Mouse (Mus musculus) granulocyte monocyte progenitor cell, adult 5-6 weeks (primary cell): ENCODE measurements at regions not wholly inside any gene's neighbourhood (a gene's known extent, or its start where the extent isn't known, plus 50 kb on each side); places are given as distances from the start of the nearest gene placed in this dataset.
"Not testable (repeated sequence)": the region's sequence is repeated elsewhere in the genome, so short reads cannot be mapped to it uniquely, and the experiment has no call there.

Experiments
- ATAC-seq: replicated peaks from 2 replicates; pipeline ENCODE4 v1.8.0; 2016; ENCODE audit warnings: mild to moderate bottlenecking, moderate TSS enrichment, inconsistent platforms; ENCODE audit not compliant: poor library complexity, severe bottlenecking

DNA sequence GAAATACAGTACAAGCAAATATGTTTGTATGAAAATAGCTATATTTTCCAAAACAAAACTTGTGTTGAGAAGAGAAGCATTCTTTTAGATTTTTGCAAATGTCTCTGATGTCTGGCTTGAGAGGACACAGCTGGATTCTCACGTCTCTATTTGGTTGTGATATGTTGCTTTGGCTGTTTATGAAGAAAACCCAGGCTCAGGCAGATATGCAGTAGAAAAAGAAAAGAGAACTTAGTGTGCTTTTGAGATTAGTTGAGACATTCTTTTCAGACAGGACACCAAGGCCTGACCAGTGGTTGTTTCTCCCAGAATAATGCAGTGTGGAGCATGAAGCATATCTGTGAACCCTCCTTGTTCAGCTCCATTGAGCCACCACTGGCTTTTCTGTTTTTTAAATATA is 178.8 kb upstream of the Mamld1 start:
- ATAC-seq, result no peak

DNA sequence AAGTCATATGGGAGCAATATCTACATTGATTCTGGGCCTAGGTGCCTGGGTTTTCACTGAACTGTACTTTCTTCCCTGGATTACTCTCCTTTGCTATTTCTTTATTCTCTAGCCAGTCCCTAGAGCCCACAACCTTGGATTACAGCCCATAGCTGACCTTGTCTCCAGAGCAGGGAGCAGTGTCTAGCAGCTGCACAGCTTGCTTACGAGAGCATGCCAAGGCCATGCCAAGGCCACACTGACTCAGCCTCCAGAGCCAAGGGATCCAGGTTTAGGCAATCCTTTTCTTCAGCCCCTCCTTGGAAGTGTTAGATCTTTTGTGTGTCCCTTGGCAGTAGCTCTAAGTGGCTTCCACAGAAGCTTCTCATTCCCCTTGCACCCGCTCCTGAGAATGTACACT is 168.7 kb upstream of the Mamld1 start:
- ATAC-seq, result no peak

DNA sequence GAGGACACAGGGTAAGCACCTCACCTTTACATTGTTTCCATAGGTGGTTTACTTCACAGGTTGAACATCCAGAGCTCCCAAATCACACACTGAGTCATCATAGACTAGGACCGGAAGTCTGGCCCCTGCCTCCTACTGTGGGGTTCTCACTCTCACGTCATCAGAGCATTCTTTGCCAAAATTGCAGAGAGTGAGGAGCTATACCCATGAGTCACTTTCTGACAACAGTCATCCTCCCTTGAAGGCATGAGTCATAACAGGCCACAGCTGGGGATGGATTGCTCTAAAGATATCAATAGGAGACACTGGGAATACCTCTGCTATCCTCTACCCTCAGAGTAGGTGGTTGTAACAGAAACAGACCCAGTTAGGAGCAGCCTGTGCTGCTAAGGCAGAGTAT is 166.6 kb upstream of the Mamld1 start:
- no peak for ATAC-seq

DNA sequence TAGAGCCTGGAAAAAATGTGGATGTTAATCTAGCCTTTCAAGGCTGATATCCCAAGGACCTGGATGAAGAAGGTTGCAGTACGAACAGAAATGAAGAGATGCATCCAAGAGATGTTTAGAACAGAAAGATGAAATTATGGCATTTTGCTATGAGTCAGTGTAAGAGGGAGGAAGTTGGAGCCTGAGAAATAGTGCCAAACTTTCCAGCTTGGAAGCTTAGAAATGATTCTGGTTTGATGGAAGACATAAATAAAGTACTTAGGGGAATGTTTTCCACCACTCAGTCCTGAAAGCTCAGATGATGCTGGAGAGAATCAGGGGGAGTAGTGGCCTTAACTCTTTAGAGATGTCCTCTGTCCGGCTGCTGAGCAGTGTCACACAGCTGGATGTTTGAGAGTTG is 155.5 kb upstream of the Mamld1 start:
- ATAC-seq, result no peak

DNA sequence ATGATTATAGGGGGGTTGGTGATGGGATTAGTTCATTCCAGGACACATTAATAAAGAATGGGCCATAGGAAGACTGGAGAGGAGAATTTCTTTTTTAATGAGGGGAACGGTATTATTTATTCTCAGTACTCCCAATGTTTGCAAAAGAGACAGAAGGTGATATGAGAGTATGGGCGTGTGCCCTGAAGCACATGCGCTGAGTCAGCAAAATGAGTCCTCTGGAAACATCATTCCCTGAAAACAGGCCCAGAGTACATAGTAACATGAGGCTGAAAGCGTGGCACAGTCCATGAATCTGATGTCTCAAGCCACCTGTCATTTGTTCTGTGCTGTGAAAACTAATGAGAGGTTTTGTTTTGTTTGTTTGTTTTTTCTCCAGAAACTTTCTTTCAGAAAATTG is 154.5 kb upstream of the Mamld1 start:
- no peak for ATAC-seq

DNA sequence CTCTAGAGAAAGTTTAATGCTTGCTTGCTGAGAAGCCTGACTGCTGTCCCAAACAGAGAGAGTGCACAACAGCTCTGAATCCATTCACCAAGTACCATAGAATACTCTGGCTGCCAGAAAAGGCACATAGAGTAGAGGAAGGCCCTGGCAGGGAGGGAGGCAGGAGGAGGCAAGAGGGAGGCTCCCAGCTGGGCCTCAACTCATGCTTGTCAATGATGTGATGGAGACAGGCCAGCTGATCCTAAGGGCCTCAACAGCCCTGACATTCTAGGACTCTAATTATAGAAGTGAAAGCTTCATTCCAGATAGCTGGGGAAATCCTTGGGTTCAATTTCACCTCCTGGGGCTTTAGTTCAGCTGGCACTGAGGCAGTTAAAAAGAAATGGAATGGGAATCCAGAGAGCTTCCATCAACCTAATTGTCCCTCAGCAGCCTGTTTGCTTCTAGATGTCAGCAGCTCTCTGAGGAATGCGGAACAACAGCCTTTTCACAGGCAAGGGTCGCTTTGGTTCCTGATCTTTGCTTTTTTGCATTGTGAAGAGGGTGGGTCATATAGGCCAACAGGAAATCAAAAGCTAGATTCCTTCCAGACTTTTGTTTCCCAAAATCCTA is 152.8 kb upstream of the Mamld1 start:
- no peak for ATAC-seq

DNA sequence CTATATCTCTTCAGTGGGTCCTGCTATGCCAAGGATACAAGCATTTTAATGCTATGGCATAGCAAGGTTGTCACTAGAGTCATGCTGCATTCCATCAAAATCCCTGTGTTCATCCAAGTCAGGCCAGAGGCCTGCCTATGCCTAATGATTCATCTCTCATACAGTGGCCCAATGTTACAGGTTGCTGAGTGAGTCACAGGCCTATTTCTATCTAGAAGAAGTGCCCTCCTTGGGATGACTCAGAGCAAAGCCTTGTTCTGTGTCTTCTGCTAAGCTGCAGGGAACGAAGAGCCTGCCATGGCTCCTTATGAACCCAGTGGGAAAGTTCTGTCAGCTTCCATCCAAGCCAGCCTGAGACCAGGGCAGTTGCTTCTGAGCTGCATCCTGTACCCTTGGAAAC is 151.2 kb upstream of the Mamld1 start:
- ATAC-seq, result not testable (repeated sequence)

DNA sequence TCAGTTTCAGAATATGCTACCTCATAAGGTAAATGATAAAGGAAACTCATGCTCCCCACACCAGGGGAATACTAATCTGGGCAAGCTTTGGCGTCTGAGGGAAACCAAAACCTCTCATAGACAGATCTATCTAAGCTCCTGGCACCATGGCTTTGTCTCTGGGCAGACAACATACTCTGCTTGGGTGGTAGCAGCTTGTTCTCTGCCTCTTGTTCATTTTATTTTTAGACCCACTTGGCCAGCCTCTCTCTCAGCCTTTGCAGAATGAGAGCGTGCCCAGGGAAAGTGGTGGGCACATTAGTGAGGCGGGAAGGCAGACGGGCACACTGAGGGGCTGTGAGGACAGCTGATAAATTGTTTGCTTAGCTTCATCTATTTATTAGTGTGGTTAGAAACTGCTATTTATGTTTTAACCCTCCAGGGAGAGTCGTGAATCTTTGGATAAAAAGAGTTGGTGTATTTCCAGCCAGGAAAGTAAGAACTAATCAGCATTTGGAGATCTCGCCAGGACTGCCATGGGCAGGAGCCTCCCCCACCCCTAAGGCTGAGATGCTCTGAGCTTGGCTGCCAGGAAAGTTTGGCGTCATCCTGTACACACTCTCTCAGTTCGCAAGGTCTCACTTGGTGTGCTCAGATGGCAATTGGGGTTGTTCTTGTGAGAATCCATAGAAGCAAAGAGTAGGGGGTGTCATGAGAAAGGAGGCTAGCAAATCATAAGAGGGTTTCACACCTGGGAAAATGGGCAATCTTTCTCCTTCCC is 150.2 kb upstream of the Mamld1 start:
- ATAC-seq, result no peak

DNA sequence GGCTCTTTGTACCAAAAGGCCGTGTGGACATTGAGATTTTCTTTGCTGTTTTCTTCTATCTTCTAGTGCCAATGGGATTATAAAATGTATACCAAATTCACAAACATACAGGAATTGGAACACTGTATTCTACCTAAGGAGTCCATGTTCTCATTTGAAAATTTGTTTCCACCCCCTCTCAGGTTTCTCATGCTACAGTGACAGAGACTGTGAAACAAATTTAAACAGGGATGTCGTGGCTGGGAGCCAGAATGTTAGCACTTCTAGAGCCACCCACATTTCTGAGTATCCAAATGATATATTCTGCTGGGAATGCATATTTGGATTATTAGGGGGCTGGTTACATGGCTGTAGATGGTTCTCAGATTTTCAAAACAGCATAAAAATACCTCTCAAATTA is 124.4 kb upstream of the Mamld1 start:
- ATAC-seq, result no peak

DNA sequence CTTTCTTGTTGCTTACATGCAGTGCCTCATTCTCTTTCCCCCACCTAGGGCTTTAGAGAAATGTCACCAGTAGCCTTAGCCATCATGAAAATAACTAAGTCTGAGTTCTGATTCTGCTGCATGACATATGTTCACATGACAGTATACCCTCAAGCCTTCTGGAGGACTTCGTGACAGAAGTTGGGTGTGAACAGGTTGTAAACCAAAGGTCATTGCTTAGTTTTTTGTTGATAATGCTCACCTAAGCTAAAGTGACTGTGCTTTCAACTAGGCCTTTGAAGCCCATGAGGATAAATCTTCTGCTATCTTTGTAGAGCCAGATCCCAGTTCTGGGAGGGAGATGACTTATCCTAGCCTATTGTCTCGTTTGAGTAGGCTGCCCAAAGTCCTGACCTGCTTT is 118.1 kb upstream of the Mamld1 start:
- no peak for ATAC-seq

DNA sequence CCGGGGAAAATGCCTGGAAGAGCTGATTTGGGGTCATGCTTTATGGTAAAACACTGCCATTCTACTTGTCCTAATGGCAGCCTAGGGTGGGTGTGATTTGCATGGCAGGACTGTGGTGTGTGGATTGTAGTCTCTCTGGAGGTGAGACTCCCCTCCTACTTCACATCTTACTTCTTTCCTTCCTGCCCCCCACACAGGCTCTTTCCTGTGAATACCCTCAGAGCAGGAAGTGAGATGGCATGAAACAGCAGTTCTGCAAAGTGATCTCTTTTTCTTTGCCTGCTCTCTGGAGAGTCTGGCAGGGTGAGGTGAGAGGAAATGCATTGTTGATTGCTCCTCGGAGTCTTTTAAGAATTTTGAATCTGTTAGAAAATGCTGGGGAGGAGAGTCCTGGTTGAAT is 104.7 kb upstream of the Mamld1 start:
- ATAC-seq, result peak; percentile 35; the same call in 1 of the 2 replicates

DNA sequence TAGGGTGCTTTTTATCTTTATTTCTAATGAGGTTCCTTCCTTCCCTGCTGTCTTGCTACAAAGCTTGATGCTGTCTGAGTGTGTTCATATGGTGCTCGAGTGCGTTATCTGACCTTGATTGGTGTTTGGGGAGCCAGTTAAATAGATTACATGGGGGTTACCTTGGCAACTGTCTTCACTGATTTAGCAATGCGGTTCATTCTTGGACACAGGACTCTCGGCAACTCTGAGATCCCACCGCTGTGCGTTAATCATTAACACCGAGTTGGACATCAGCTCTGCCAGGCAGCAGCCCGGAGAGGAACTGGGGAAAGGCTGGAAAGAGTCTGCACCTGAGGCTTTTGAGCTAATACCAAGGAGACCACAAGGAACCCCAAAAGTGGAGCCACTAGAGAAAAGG is 104.0 kb upstream of the Mamld1 start:
- no peak for ATAC-seq

DNA sequence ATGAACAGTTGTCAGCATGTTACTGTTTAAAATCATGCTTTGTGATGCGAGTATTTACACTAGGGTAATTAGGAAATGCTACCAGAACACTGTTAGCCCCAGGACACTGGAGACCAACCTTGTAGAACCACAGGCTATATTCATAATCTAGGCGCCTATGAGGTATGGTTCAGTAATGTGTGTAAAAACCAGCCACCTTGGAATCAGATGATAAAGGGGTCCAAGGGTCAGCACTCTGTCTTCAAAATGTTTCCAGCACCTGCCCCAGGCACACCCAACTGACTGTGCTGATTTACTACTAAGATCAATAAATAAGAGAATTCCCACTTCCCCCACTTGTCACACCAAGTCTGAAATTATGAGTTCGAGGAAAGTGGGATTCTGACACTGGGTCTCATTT is 100.8 kb upstream of the Mamld1 start:
- ATAC-seq, result no peak

DNA sequence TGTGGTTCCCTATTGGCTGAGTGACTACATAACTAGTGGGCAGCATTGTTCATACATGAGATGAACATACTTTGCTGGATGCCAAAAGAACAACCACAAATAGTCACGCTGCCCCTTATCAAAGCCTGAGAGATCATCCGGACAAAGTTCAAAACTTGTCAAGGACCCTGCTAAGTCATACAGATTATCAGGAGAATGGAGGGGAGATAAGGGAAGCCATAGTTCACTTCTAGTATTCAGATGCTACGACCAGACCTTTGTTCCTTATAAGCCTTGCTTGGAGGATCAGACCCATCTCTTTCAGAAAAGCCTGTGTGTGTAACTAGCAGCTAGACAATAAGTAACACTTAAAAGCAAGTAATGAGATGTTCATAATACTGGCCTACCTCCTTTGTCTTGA is 97.0 kb upstream of the Mamld1 start:
- ATAC-seq, result no peak
